Mouse (Mus musculus): ENCODE results near the gene Rpl35a. TPM values are rescaled to one million over a fixed set of nuclear protein-coding genes. Genes with fewer than 3 reads are reported as not detected.

The Rpl35a gene
- polyA plus RNA-seq, 1 experiment from 2014 or later, result 780 TPM

DNA sequence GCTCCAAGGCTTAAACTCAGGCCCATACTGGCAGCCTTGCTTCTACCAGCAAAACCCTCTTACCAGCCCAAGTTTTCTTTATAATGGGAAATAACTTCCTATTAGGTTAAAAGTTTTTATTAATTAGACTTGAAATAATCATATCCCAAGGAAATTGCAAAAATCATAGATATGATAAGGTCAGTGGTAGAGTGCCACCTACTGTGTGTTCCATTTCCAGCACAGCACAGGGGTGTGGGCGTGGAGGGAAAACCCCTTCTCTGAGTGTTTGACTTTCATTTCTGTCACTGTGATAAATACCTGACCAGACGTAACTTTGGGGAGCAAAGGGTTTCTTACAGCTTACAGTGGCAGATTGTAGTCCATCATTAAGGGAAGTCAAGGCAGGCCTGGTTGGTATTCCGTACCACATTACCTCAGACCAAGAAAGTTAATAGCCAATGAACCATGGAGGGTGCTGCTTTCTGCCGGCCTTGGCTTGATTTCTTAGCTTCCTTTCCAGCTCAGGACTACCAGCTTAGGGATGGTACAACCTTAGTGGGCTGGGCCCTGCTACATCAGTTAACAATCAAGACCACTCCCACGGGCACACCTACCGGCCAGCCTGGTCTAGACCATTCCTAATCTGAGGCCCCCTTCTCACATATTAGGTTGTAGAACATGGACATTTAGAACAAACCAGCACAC is 16.8 kb downstream of the Rpl35a start:
- Histone ChIP-seq H3K36me3 (ENCODE audit: control insufficient read depth, insufficient read depth, low read length) (no peaks in the 10 kb centered on the region; the same call in 1 of the 2 replicates), H3K4me1 (ENCODE audit: control insufficient read depth, insufficient read depth, low read length) (no peaks in the 10 kb centered on the region), H3K4me3 (ENCODE audit: low read depth, low read length) (no peak overlapping the region), H3K27ac (ENCODE audit: low read depth, low read length) (no peak overlapping the region), H3K27me3 (ENCODE audit: control insufficient read depth, insufficient read depth, low read length) (no peaks in the 10 kb centered on the region), H3K9ac (ENCODE audit: low read length) (no peak overlapping the region), H3K9me3 (ENCODE audit: control insufficient read depth, low read length) (no peaks in the 10 kb centered on the region), H3K4me2 (ENCODE audit: low read depth) (no peak overlapping the region)
- ATAC-seq (ENCODE audit: insufficient read depth, low FRiP score, low TSS enrichment) (no peak), DNase-seq (ENCODE audit: low spot score) (no peak)
- 84% methylated on average over 6 of the region's 6 CpGs for WGBS

- H3K9me3 ChIP-seq (ENCODE audit: control insufficient read depth, low read length), result no peaks in the 10 kb centered on the region
- DNase-seq (ENCODE audit: low spot score) (no peak), ATAC-seq (ENCODE audit: insufficient read depth, low FRiP score, low TSS enrichment) (no peak)
- H3K27me3 ChIP-seq (ENCODE audit: control insufficient read depth, insufficient read depth, low read length), result no peaks in the 10 kb centered on the region
- H3K4me2 ChIP-seq (ENCODE audit: low read depth), result no peak overlapping the region
- H3K27ac ChIP-seq (ENCODE audit: low read depth, low read length), result no peak overlapping the region
- H3K4me1 ChIP-seq (ENCODE audit: control insufficient read depth, insufficient read depth, low read length), result no peaks in the 10 kb centered on the region
- H3K36me3 ChIP-seq (ENCODE audit: control insufficient read depth, insufficient read depth, low read length), result no peaks in the 10 kb centered on the region; the same call in 1 of the 2 replicates
- no peak overlapping the region for H3K4me3 ChIP-seq (ENCODE audit: low read depth, low read length)
- WGBS, result 71% methylated on average over 5 of the region's 5 CpGs
- no peak overlapping the region for H3K9ac ChIP-seq (ENCODE audit: low read length)
Observed at GRCm38 (mm10) chr16:33074967-33075366, 18.7 kb downstream of the Rpl35a start.

- H3K36me3 ChIP-seq (ENCODE audit: control insufficient read depth, insufficient read depth, low read length), result no peaks in the 10 kb centered on the region; the same call in 1 of the 2 replicates
- H3K4me2 ChIP-seq (ENCODE audit: low read depth), result no peak overlapping the region
- H3K27ac ChIP-seq (ENCODE audit: low read depth, low read length), result no peak overlapping the region
- no peaks in the 10 kb centered on the region for H3K27me3 ChIP-seq (ENCODE audit: control insufficient read depth, insufficient read depth, low read length)
- H3K9me3 ChIP-seq (ENCODE audit: control insufficient read depth, low read length), result no peaks in the 10 kb centered on the region
- H3K4me3 ChIP-seq (ENCODE audit: low read depth, low read length), result no peak overlapping the region
- no peak overlapping the region for H3K9ac ChIP-seq (ENCODE audit: low read length)
- 66% methylated on average over 6 of the region's 6 CpGs for WGBS
- H3K4me1 ChIP-seq (ENCODE audit: control insufficient read depth, insufficient read depth, low read length), result no peaks in the 10 kb centered on the region
- DNase-seq (ENCODE audit: low spot score) (no peak), ATAC-seq (ENCODE audit: insufficient read depth, low FRiP score, low TSS enrichment) (no peak)
Observed at GRCm38 (mm10) chr16:33076078-33076477, 19.8 kb downstream of the Rpl35a start.

DNA sequence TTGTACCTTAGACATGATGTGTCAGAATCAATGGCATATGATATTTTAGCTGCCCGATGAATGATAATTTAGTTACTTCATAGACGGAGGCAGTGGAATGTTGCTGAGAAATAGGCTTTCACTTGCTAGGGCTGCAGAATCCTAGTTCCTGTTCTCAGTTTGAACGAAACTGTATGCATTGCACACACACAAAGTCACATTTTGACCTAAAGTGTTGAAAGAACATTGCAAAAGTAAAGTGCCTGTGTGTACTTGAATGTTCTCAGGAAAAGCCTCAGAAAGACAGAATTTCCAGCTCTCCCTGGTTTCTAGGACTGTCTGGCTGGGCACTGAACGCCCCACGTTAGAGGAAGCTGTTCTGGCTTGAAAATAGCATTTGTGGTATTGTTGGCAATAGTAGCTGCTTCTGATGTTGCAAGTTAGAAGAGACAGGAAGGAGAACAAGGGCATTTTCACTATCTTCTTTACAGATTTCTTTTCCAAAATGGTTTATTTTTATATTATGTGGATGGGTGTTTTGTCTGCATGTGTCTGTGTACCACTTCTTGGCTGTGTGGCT is 20.9 kb downstream of the Rpl35a start:
- Histone ChIP-seq H3K4me1 (ENCODE audit: control insufficient read depth, insufficient read depth, low read length) (no peaks in the 10 kb centered on the region), H3K27me3 (ENCODE audit: control insufficient read depth, insufficient read depth, low read length) (no peaks in the 10 kb centered on the region), H3K9me3 (ENCODE audit: control insufficient read depth, low read length) (no peaks in the 10 kb centered on the region), H3K36me3 (ENCODE audit: control insufficient read depth, insufficient read depth, low read length) (no peaks in the 10 kb centered on the region), H3K4me2 (ENCODE audit: low read depth) (no peak overlapping the region), H3K4me3 (ENCODE audit: low read depth, low read length) (no peak overlapping the region), H3K27ac (ENCODE audit: low read depth, low read length) (no peak overlapping the region), H3K9ac (ENCODE audit: low read length) (no peak overlapping the region)
- WGBS, result 93% methylated on average over 5 of the region's 5 CpGs
- DNase-seq (ENCODE audit: low spot score), result no peak
- ATAC-seq (ENCODE audit: insufficient read depth, low FRiP score, low TSS enrichment), result no peak

DNA sequence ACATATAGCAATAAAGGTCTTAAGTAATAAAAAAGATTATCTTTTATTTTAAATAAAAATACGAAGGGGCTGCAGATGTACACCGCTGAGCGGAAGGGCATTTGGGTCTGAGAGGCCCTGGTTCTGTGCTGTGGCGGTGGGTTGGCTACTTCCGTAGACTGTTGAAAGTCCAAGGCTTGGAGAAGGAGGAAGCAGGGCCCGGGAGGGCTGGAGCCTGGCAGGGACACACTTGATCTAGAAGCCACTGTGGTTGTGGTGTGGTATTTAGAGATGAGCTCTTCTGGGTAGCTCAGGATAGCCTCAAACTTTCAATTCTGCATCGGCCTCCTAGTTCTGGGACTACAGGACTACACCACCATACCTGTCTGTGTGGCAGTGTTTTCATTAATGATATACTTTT is 23.8 kb downstream of the Rpl35a start:
- no peak overlapping the region for H3K27ac ChIP-seq (ENCODE audit: low read depth, low read length)
- H3K27me3 ChIP-seq (ENCODE audit: control insufficient read depth, insufficient read depth, low read length), result no peaks in the 10 kb centered on the region
- H3K9ac ChIP-seq (ENCODE audit: low read length), result no peak overlapping the region
- H3K4me3 ChIP-seq (ENCODE audit: low read depth, low read length), result no peak overlapping the region
- no peaks in the 10 kb centered on the region; the same call in 1 of the 2 replicates for H3K36me3 ChIP-seq (ENCODE audit: control insufficient read depth, insufficient read depth, low read length)
- ATAC-seq (ENCODE audit: insufficient read depth, low FRiP score, low TSS enrichment) (no peak), DNase-seq (ENCODE audit: low spot score) (no peak)
- H3K4me2 ChIP-seq (ENCODE audit: low read depth), result no peak overlapping the region
- WGBS, result 95% methylated on average over 7 of the region's 7 CpGs
- H3K9me3 ChIP-seq (ENCODE audit: control insufficient read depth, low read length), result no peaks in the 10 kb centered on the region
- no peaks in the 10 kb centered on the region for H3K4me1 ChIP-seq (ENCODE audit: control insufficient read depth, insufficient read depth, low read length)

DNA sequence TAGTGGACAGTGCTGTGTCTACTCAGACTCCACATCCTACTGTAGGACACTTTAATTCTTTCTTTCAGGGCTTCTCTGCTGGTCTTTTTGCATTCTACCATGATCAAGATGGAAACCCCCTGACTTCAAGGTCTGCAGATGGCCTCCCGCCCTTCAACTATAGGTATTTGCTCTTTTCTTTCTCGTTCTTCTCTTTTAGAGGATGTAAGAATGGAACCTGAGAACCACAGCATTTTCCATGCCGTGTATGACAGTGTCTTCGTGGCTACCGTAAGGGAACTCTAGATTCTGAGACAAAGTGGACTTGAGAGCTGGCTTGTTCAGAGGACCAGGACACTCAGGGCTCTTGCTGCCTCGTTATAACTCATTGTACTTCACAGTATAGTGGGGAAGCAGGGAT is 26.7 kb downstream of the Rpl35a start:
- Histone ChIP-seq H3K4me1 (ENCODE audit: control insufficient read depth, insufficient read depth, low read length) (no peaks in the 10 kb centered on the region), H3K36me3 (ENCODE audit: control insufficient read depth, insufficient read depth, low read length) (no peaks in the 10 kb centered on the region; the same call in 1 of the 2 replicates), H3K9ac (ENCODE audit: low read length) (no peak overlapping the region), H3K27ac (ENCODE audit: low read depth, low read length) (no peak overlapping the region), H3K27me3 (ENCODE audit: control insufficient read depth, insufficient read depth, low read length) (no peaks in the 10 kb centered on the region), H3K4me2 (ENCODE audit: low read depth) (no peak overlapping the region), H3K9me3 (ENCODE audit: control insufficient read depth, low read length) (no peaks in the 10 kb centered on the region), H3K4me3 (ENCODE audit: low read depth, low read length) (no peak overlapping the region)
- no peak for DNase-seq (ENCODE audit: low spot score)
- 93% methylated on average over 6 of the region's 6 CpGs for WGBS
- ATAC-seq (ENCODE audit: insufficient read depth, low FRiP score, low TSS enrichment), result no peak

DNA sequence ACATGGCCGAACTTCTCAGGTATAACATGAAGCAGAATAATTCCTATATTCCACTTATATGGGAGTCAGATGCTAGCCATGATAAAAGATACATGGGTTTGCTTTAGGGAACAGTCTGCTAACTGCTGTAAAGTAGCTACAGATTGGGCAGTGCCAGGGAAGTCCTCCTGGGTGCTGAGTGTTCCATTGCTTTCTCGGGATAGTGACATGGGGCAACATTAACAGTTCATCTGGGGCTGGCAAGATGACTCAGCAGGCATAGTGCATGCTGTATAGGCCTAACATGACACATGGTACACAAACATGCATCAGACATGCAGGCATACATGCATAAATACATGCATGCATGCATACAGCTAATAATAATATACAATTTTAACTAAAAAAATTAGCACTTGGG is 27.7 kb downstream of the Rpl35a start:
- no peaks in the 10 kb centered on the region for H3K9me3 ChIP-seq (ENCODE audit: control insufficient read depth, low read length)
- no peak overlapping the region for H3K4me3 ChIP-seq (ENCODE audit: low read depth, low read length)
- H3K27me3 ChIP-seq (ENCODE audit: control insufficient read depth, insufficient read depth, low read length), result no peaks in the 10 kb centered on the region
- ATAC-seq (ENCODE audit: insufficient read depth, low FRiP score, low TSS enrichment) (no peak), DNase-seq (ENCODE audit: low spot score) (no peak)
- WGBS, result 90% methylated on average over 2 of the region's 2 CpGs
- H3K9ac ChIP-seq (ENCODE audit: low read length), result no peak overlapping the region
- H3K36me3 ChIP-seq (ENCODE audit: control insufficient read depth, insufficient read depth, low read length), result no peaks in the 10 kb centered on the region; the same call in 1 of the 2 replicates
- no peaks in the 10 kb centered on the region for H3K4me1 ChIP-seq (ENCODE audit: control insufficient read depth, insufficient read depth, low read length)
- no peak overlapping the region for H3K27ac ChIP-seq (ENCODE audit: low read depth, low read length)
- H3K4me2 ChIP-seq (ENCODE audit: low read depth), result no peak overlapping the region

DNA sequence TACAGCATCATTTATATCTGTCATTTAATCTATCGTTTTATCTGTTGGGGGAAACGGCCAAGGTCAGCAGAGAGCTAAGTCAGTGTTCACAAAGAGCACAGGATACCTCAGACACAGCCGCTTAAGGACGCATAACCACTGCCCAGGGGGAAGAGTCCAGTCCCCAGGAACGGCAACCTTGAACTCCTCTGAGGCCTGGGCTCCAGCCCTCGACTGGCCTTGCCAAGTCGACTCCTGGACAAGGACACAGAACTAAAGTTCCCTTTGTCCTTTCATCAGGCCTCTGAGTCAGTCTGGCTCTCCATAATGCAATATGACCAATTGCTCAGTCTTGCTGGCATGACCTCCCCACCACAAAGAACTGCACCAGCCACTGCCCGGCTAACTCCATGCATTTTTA is 29.4 kb downstream of the Rpl35a start:
- DNase-seq (ENCODE audit: low spot score) (no peak), ATAC-seq (ENCODE audit: insufficient read depth, low FRiP score, low TSS enrichment) (no peak)
- Histone ChIP-seq H3K9me3 (ENCODE audit: control insufficient read depth, low read length) (no peaks in the 10 kb centered on the region), H3K36me3 (ENCODE audit: control insufficient read depth, insufficient read depth, low read length) (no peaks in the 10 kb centered on the region; the same call in 1 of the 2 replicates), H3K4me3 (ENCODE audit: low read depth, low read length) (no peak overlapping the region), H3K27ac (ENCODE audit: low read depth, low read length) (no peak overlapping the region), H3K9ac (ENCODE audit: low read length) (no peak overlapping the region), H3K4me2 (ENCODE audit: low read depth) (no peak overlapping the region), H3K27me3 (ENCODE audit: control insufficient read depth, insufficient read depth, low read length) (no peaks in the 10 kb centered on the region), H3K4me1 (ENCODE audit: control insufficient read depth, insufficient read depth, low read length) (no peaks in the 10 kb centered on the region)
- 85% methylated on average over 8 of the region's 8 CpGs for WGBS

Measured in neural tube, embryonic 11.5 days (tissue).